Mouse (Mus musculus) adrenal gland, postnatal 4 days (tissue): ENCODE measurements at regions not wholly inside any gene's neighbourhood (a gene's known extent, or its start where the extent isn't known, plus 50 kb on each side); places are given as distances from the start of the nearest gene placed in this dataset.

Experiments used
- DNase-seq, 2 experiments: peaks; one replicate each; pipeline ENCODE4 v3.0.0; 2021 to 2022; ENCODE audit warnings: low spot score in 2 of 2, mixed read lengths in 2 of 2

GRCm38 (mm10) chr1:34642304-34642893, 62.9 kb downstream of the Amer3 start:
- peak; percentile 19 to 21 for DNase-seq

DNA sequence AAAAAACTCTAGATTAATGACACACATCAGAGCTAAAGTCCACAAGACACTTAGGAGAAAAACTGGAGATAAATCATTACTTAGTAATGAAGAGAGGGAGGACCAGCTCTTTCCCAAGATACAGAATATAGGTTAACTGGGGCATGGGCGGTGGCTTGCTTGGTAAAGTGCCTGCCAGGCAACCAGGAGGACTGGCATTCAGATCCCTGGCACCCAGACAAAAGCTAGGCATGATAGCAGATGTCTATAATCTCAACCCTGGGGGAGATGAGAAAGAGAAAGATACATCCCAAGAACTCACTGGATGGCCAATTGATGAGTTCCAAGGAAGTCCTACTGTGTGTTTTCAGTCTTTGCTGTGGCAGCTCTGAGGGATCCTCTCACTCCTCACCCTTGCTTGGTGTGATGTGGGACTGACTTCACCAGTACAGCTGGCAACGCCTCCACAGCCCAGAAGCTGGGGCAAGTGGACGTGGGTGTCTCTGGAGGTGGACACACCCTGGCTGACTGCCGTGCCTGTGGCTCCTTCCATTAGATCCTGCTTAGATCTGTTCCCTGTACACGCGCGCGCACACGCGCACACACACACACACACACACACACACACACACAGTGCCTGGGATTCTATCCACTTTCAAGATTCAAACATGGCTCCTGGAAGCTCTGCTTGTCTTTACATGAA, 74.6 kb downstream of the Amer3 start:
- DNase-seq = no peak

- DNase-seq = no peak
Observed at GRCm38 (mm10) chr1:34657481-34657880, 78.0 kb downstream of the Amer3 start.

- DNase-seq = no peak
Observed at GRCm38 (mm10) chr1:34663875-34664547, 84.6 kb downstream of the Amer3 start.

- no peak for DNase-seq
Observed at GRCm38 (mm10) chr1:34664816-34665511, 85.5 kb downstream of the Amer3 start.

DNA sequence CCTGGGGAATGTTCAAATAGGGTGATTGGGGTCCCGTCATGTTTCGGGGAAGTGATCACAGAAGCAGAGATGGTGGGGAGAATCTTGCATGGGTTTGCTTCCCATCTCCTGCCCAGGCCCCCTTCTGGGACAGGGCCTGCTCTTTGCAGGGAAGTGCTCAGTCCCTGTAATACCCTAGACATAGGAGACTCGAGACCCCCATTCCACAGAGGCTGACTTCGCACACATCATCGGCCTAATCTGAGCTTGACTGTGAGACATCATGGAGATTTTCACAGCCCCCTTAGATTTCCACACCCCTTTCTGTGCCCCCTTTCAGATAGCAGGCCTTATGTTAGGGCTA, 86.0 kb downstream of the Amer3 start:
- no peak for DNase-seq

DNA sequence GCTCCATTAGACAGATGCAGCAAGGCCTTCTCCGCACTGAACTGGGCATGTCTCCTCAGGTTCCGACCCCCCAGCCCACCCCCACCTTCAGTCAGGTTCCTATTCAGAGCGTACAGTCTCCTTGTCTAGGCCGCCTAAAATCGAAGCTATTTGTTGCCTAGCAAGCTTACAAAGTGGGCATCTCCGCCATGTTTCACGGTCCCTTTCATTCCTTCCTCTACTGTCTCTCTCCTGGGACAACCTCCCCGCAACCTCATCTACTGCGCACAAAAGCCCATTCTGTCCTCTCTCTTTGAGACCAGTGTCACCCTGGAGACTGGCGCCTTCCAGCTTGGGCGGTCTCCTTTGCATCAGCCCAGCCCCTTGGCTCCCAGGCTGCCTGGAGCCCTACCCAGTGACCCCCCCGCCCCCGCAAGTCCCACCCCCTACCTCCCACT, 86.8 kb downstream of the Amer3 start:
- DNase-seq = no peak

DNA sequence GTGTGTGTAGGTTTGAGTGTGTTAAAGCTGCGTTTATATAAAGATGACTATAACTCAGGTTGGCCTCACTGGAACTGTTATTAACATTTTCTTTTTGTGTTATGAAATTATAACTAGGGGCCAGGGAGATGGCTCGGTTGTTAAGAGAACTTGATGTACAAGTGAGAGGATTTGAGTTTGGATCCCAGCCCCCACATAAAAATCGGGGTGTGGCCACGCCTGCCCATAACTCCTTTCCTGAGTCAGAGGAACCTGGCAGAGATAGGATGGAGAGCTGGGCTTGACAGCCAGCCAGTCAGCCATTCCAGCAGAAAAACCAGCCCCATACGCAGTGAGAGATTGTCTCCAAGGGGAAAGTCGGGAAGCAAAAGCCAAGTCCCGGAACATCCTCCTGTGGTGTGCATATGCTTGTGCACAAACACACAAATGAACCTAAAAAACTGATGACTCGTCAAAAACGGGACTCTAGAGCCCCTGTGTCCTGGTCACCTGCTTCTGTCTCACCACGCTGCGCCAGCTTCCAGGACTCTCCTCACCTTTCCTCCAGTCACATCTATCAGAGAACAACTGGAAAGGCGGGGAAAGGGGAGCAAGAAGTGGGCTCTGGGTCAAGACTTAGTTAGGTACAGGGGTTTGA, 97.8 kb downstream of the Amer3 start:
- no peak for DNase-seq

- peak; percentile 18 to 32 for DNase-seq
Observed at GRCm38 (mm10) chr1:34677832-34678733, 98.6 kb downstream of the Amer3 start.

- DNase-seq = no peak
Observed at GRCm38 (mm10) chr1:34678734-34679068, 99.2 kb downstream of the Amer3 start.

GRCm38 (mm10) chr1:34686539-34686938, 107.1 kb downstream of the Amer3 start:
- DNase-seq = no peak

GRCm38 (mm10) chr1:34696533-34696932, 117.1 kb downstream of the Amer3 start:
- no peak for DNase-seq

DNA sequence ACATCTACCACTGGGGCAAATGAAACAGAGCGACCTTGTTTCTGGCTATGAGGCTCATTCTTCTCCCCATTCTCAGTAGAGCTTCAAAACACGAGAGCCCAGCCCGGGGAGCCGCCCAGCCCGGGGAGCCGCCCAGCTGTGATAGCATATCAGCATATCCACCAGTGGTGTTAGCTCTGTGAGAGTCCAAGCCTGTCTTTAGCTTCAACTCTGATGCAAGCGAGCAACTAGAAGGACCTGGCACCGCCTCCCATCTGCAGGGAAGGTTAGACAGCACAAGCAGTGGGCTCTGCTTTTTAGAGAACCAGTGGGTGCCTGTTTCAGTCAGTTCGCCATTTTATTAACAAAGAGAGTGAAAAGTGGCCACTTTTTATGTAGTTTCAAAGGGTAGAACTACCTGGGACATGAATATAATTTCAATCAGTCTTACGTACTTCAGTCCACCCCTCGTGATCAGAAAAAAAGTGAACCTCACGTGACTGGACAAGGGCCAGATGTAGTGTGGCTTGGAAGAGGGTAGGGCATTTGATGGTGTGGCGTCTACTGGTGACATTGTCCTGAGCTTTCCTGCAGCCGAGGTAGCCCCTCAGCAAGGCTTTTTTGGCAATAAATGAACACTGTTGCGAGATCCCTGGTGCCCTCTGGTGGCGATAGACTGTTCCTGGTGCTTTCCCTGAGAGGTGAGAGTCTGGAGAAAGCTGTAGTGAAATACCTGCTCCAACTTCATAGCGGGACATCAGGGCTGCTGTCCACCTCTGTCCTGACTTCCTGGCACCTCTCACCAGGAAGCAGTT, 121.0 kb downstream of the Amer3 start:
- peak in 1 of 2 experiments; percentile 18 for DNase-seq

DNA sequence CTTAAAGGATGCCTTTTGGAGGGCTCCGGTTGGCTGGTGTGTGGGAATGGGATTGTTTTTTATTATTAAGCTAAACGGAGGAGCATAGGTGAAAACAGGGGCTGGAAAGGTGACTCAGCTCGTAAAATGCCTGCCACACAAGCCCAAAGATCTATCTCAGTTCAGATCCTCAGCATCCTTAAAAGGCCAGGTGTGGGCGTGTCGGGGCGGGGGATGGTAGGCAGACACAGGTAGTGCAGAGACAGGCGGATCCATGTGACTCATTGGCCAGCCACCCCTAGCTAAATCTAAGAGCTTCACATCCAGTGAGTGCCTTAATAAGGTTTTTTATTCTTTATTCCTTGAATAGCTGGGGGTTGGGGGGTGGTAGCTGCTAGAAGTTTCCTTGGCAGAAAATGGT, 122.0 kb downstream of the Amer3 start:
- no peak for DNase-seq

GRCm38 (mm10) chr1:34709089-34709488, 129.6 kb downstream of the Amer3 start:
- no peak for DNase-seq

DNA sequence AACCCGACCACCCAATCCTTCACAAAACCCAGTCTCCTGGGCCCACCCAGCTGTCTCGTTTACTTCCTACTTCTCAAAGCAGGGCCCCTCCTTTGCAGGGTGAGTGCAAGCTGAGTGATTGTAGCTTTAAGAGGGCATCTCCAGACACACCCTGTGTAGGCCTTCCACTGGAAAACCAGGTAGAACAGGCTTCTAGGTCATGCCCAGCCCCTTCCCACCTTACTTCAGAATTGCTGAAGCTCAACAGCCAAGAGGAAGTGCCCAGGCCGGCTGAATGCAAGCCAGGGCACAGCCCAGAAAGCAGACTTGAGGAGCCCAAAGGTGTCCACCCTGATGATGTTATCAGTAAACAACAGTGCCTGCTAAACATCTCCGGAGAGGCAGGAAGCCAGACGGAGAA, 120.2 kb downstream of the Fam168b start:
- no peak for DNase-seq

- no peak for DNase-seq
Observed at GRCm38 (mm10) chr1:34732156-34732555, 110.7 kb downstream of the Fam168b start.

DNA sequence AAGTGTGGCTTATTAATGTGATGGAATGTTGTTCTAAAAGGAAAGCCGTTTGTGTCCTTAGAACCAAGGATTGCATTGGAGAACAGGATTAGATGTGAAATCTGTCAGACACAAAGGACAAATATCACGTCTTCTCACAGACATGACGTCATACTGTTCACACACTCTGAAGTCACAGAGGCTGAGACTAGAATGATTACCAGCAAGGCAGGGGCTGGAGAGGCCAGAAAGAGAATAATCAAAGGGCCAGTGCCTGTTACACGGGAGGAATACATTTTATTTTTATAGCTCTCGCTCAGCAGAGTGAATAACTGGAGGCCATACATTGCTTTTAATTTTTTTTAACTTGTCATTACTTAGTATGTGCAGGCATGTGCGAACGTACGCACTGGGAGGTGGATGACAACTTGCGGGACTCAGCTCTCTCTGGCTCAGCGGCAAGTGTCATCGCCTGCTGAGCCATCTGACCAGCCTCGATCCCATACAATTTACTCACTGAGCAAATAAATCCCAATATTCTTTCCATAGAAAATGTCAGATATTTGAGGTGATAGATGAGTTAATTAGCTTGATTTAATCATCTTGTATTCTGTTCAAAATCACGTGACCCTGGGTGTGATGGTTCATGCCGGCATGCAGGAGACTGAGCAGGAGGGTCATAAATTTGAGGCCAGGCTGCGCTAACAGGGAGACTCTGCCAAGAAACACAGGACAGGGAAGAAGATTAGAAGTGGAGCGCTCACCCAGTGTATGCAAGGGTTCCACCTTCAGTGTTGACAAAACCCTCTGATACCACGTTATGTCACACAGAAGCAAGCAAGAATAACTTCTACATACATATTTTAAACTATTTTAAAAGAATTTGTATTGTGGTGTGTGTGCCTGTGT, 109.6 kb downstream of the Fam168b start:
- no peak for DNase-seq
